Mouse (Mus musculus) lung, postnatal 14 days (tissue): Measurements from ENCODE around the gene Ttc32.

Source experiments
- DNase-seq: peaks from one replicate; pipeline ENCODE4 v3.0.0; 2021

Gene Ttc32

DNA sequence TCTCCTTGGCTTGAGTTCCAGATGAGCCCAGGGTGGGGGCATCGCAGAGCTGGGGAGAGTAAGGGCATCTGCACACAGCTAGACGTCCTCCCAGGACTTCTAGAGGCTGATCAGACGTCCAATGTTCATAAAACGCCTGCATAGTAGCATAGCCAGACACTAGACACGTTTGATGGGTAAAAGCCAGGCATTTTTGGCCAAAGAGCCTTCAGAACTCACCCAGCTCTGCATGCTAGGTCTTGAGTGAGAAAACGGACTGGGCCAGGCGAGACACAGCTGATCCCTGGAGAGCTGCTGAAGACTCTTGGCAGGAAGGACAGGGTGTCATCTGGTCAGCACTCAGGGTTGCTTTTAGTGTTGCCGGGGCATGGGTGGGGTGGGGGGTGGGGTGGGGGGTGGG is 18.3 kb downstream of the Ttc32 start:
- DNase-seq: peak; percentile 13

DNA sequence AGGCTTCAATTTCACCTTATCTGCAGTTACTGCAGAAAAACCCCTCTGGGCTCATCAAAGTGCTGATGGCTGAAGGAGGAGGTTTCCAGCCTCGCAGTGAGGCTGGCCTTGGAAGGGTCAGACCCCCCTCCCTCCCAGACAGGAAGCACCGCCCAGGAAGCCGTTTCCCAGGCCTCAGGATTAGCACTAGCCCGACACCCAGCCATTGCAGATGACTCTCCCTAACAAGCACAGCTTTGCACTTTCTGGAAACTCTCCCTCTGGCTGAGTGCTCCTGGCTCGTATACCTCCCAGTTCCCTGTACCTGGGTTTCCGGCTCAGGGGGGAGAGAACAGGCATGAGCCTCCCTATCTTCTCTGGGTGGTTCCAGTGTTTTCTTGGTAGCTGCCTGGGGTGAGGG is 21.0 kb downstream of the Ttc32 start:
- no peak for DNase-seq

DNA sequence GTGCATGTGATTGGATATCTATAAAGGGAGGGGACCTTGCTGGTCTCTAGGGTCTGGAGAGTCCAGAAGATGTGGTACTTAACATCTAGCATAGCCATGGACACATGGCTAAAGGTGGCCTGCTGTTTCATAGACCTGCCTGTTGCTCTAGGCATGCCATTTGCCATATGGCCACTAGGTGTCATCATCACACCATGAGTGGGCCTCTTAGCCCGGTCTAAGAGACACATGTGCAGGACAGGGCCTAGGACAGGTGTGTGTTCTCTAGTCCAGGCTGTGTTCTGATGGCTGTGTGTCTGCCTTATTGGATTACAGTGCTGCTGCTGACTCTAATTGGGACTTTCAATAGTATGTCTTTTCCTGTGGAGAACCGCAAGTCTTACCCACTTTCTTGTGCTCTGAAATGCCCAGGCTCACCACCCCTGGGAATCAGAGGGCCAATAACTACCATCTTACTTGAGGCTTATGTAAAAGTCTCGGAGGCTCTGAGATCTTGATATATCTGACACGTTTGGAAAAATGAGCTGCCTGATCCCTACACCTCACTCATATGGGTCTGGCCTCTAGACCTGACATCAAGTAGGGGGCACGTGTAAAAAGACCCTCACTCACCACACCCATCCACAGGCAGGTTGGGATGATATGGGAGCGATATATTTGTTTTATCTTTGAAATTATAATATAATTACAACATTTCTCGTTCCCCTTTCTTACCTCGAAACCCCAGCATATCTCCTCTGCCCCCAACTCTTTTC is 22.5 kb downstream of the Ttc32 start:
- DNase-seq: peak; percentile 86

DNA sequence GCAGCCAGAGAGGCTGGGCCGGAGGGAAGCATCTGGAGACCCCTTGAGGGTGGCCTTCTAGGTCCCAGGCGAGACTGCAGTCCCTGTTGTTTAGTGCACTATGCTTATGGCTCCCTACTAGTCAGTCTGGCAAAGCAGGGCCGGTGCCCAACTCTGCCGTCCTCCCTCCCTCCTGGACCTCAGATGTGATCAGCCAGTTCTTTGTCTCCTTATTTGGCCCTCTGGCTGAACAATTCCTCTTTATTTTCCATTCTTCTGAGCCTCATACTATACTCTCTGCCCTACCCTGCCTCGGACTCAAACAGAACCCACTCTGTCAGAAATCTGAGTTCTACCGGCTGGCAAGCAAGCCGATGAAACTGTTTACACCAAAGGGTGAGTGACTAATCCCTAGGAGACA is 23.5 kb downstream of the Ttc32 start:
- no peak for DNase-seq

DNA sequence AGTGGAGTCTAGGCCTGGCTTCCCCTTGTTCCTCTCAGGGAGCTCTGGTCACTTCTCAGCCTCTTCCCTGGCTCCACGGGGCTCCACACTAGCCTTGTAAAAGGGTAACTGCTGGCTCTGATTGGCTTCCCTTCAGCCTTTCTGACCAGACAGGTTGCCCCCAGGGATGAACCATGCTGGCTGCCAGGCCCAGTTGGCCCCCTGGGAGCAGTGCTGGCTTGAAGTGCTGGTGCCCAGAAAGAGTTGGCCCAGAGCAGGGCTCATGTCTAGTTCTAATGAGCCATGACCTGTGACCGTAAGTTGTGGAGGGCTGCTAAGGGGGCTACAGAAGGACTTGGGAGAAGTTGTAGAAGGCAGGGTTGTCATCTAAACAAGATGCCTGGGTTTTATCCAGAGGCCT is 24.2 kb downstream of the Ttc32 start:
- no peak for DNase-seq

DNA sequence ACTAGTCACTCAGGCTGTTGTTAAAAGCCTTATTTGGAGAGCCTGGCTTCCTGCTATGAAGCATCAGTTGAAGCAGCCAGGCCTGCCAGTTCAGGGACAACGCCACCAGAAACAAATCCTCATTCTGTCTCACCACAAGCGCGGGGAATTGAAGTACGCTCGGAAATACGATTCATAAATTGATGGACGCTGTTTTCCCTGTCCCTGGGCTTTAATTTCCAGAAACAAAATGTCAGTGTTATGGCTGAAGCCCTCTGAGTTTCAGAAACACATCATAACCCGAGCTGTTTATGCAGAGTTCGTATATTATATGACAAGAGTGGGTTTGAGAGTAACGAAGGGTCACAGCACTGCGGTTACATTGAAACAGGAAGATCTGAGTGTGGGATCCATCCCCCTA is 25.5 kb downstream of the Ttc32 start:
- DNase-seq: no peak

DNA sequence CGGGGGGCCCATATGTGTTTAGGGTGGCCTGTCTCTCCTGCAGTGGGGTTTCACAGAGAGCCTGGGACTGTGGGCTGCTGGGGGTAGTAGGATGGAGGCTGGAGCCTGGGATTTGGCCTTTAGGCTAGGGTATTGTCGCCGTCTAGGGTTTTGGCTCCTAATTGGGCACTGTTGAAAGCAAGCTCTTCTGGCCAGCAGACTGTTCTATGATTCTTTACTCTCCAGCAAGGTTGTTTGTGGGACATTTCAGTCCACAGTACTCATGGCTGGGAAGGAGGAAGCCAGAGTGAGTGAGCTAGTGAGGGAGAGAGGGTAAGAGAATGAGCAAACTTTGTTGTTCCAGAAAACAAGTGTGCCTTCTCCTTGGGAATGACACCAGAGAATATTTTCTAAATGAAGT is 29.7 kb downstream of the Ttc32 start:
- no peak for DNase-seq

DNA sequence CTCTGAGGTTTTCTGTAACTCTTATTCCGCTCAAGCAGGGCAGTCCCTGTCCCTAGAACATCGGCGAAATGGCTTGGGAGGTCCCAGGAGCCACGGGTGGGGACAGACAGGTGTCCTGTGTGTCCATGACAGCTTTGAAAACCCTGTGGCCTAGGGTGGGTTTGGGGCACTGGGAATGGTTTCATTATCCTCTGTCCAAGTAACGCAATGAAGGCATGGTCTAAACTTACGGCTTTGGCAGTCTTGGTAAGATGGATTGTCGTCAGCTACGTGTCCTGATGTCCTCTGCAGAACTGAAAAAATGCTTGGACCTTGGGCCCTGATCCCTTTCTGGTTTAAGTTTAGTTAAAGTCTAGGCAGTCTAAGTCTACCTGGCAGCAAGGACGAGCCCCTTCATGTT is 30.2 kb downstream of the Ttc32 start:
- DNase-seq: no peak

DNA sequence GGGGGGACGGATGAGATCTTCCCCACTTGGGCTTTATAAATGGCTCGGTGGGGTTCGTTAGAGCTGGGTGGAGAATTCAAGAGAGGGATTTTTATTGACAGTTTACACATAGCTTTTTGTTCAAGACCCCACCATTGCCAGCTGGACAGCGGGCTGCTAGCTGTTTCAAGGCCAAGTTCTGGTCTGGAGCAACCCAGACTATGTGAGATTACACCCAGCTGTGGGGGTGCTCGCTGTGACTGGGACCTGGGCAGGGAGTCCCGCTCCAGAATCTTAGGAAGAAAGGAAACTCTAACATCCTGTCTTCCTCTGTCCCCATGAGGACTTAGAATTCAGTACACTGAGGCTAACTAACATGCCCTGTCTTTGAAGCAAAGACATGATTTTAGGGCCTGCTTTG is 33.8 kb downstream of the Ttc32 start:
- DNase-seq: peak; percentile 33

DNA sequence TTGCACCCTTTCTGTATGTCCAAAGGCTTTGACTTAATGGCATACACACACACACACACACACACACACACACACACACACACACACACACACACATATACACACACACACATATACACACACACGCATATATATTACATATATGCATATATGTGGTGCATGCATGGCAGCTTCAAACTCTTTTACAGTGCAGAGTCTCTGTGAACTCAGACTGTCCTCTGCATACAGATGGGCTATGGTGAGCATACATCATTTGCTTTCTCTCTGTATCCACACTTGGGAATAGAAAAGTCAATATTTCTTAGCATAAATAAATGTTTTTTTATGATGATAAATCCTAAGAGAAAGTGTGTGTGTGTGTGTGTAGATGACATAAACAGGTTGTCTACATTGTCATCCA is 41.3 kb downstream of the Ttc32 start:
- no peak for DNase-seq

DNA sequence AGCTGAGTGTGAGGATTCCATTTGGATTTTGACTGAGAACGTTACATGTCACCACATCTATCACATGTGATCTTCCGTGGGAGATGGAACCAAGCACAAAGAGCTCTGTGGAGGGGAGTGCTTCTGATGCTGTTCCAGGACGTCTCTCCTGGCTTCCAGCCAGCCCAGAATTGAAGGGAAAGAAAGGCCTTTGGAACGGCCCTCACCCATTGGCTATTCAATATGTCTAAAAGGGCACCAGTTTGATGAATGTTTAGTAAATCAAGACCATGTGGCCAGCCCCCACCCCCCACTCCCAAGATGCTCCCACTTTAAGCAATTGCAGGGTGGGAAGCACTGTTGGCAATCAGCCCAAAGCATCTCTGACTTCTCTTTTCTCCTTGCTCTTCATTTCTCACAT is 41.7 kb downstream of the Ttc32 start:
- DNase-seq: peak; percentile 36

DNA sequence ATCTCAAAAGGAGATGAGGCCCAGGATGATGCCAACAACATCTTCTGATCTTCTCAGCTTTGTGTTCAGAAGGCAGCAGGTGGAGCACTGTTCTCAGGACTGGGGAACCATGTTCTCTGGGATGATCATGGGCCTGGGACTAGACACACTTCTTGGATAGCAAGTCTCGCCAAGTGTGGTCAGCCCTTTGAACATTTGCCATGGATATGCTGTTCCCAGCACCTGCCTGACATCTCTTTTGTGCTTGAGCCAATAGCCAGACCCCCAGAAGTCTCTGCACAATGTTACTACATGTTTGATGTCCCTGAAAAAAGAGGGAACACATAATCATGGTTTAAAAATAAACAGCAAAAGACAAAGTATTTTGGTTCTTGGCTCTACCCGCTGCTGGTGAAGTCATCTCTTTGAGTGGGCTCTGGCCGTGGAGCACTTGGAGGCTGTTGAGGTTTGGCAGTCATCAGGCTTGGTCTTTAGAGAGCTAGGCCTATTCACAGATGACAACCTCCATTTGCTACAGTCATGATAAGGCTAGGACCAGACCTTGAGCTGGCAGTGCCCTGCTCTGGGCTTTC is 47.8 kb downstream of the Ttc32 start:
- peak; percentile 12 for DNase-seq

DNA sequence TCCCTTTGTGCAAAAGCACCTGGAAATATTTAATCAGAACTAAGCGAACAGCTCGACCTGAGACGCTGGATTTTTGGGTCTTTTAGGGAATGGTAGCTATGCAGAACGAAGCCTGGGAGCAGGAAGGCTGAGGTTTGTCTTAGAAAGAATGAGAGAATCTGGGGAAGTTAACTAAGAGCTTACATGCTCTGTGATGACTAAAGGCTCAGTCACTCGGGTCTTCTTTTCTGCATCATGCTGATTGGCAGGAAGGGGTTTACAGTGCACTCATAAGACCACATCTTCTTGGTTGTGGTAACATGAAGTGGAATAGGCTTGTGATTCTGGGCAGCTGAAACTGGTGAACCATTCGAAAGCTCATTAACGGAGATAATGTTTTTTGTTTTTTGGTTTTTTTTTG is 60.4 kb downstream of the Ttc32 start:
- no peak for DNase-seq
